Mouse (Mus musculus) megakaryocyte, embryonic 14.5 days (primary cell): ENCODE results near the gene Dusp1.

Experiments
- FLI1 ChIP-seq: IDR thresholded peaks from 2 replicates; pipeline ENCODE4 v1.6.1; 2012; ENCODE audit warnings: low read length, inconsistent platforms, mixed read lengths
- GATA1 ChIP-seq: IDR thresholded peaks from 3 replicates; pipeline ENCODE4 v1.6.1; 2012; ENCODE audit warnings: mixed read lengths, low read length, inconsistent platforms, borderline replicate concordance

- TF ChIP-seq GATA1: no peak
- no peak for TF ChIP-seq FLI1
Observed at GRCm38 (mm10) chr17:26498626-26499025, 63.3 kb downstream of the Dusp1 start.
